Mouse (Mus musculus): ENCODE measurements around the gene Hs3st6. TPM values are rescaled to one million over a fixed set of nuclear protein-coding genes. Genes with fewer than 3 reads are reported as not detected.
"Not testable (repeated sequence)": the region's sequence is repeated elsewhere in the genome, so short reads cannot be mapped to it uniquely, and the experiment has no call there.

Gene Hs3st6
- under 1 TPM; 0.31 to 0.59 TPM for total RNA-seq (2021)
- long read RNA-seq, experiment 1, result 0 reads
- long read RNA-seq, experiment 2, result 0 reads

- intact Hi-C loops (cut with DNase I), result no loop called here
- DNase-seq (ENCODE audit: low spot score in 2 of 2), result no peak
These were observed at the start of gene Hs3st6 for GRCm38 (mm10) chr17:24752415-24753394. Gene Hs3st6 (plus strand): TSS chr17:24752988.

GRCm38 (mm10) chr17:24705821-24706220 lies 47.0 kb upstream of the Hs3st6 start:
- intact Hi-C loops (cut with DNase I), result no loop called here
- no peak for DNase-seq (ENCODE audit: low spot score in 2 of 2)

GRCm38 (mm10) chr17:24706982-24707800 lies 45.6 kb upstream of the Hs3st6 start, which contains the start of gene Tbl3:
Gene Tbl3 (minus strand): TSS chr17:24707660.
- intact Hi-C loops (cut with DNase I), result loop anchor here (1.0 kb wide), 1 partner anchor 12 kb away; no protein-coding TSS in a partner anchor
- DNase-seq (ENCODE audit: low spot score in 2 of 2), result peak; percentile 94 to 97

DNA sequence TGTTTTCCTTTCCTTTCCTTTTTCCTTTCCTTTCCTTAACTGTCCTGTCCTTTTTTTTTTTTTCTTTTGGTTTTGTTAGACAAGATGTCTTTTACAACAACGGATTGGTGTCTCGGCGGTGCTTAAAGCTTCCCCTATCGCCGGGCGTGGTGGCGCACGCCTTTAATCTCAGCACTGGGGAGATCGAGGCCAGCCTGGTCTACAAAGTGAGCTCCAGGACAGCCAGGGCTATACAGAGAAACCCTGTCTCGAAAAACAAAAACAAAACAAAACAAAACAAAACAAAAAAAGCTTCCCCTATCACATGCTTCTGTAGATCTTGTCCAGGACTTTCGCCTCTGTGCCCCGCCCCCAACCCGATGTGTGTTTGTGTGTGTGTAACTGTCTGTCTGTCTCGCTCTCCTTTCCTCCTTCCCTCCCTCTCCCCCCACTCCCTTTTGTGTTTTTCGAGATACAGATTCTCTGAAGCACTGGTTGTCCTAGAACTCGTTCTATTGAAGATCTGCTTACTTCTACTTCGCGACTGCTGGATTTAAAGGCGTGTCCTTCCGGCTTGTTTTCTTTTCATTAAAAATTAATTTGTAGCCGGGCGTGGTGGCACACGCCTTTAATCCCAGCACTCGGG lies 44.9 kb upstream of the Hs3st6 start:
- no peak for DNase-seq (ENCODE audit: low spot score in 2 of 2)
- intact Hi-C loops (cut with DNase I), result loop anchor here (1.0 kb wide), 1 partner anchor 11 kb away; no protein-coding TSS in a partner anchor

DNA sequence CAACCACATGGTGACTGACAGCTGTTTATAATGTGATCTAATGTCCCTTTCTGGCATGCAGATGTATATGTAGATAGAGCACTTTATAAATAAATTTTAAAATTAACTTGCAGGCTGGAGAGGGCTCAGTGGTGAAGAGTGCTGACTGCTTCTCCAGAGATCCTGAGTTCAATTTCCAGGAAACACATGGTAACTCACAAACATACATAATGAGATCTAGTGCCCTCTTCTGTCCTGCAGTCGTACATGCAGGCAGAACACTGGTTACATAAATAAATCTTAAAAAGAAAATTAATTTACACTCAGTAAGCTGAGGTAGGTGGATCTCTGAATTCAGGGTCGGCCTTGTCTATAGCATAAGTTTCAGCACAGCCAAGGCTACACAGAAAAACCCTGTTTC lies 44.1 kb upstream of the Hs3st6 start:
- intact Hi-C loops (cut with DNase I), result no loop called here
- DNase-seq (ENCODE audit: low spot score in 2 of 2), result no peak

- DNase-seq (ENCODE audit: low spot score in 2 of 2), result no peak
- intact Hi-C loops (cut with DNase I), result no loop called here
These were observed 37.2 kb upstream of the Hs3st6 start for GRCm38 (mm10) chr17:24715556-24715955.

DNA sequence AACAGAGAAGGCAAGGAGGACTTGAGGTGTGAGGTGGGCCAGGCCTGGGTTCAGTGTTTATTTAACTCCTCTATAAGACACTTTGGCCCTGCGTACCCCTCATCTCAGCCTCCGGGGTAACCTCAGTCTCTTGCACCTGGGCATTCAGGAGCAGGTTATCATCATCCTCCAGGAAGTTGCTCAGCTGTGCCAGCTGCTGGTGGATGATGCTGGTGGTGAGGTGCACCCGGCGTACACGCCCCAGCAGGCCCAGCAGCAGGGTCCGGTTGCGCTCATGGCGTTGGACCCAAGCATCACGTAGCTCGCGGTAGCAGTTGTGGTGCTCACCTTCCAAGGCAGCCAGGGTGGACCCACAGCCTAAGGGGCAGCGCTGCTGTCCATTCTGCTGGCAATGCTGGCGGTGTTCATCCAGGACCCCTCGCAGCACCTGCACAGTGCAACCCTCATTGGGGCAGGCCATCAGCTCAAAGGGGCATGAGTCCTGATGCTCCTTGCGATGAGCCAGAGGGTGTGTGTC lies 36.6 kb upstream of the Hs3st6 start:
- intact Hi-C loops (cut with DNase I), result no loop called here
- no peak for DNase-seq (ENCODE audit: low spot score in 2 of 2)

DNA sequence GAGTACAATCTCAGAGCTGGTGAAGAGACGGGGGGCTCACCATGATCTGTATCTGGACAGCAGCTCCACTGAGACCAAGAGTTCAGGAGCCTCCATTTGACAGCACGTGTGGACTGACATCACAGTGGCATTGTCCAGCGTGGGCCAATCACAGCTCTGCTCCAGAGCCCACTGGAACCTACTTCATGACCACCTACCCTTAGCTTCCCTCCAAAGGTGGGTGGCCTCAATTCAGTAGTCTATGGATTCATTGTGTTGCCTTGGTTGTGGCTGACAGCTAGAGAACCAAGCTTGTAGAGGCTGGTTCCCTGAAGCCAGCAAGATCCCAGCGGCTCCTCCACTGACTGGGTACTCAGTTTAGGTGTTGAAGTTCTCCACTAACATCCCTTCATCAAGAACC lies 34.8 kb upstream of the Hs3st6 start, which contains the start of the genes Rnf151 and Rps2:
Gene Rnf151 (minus strand): TSS at position 121 of the 400 bp plus-strand sequence.
Gene Rps2 (plus strand): TSS at position 174 of the 400 bp plus-strand sequence.
- DNase-seq (ENCODE audit: low spot score in 2 of 2), result no peak
- intact Hi-C loops (cut with DNase I), result no loop called here

DNA sequence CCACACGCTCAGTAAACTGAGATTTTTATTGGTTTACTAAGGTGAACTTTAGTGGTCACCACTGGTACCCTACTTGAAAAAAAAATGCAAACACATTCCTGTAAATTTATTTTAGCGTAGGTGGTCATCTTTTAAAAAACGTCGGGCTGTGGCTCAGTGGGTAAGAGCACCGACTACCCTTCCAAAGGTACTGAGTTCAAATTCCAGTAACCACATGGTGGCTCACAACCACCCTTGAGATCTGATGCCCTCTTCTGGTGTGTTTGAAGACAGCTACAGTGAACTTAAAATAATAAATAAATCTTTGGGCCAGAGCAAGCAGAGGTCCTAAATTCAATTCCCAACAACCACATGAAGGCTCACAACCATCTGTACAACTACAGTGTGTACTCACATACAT lies 33.9 kb upstream of the Hs3st6 start:
- intact Hi-C loops (cut with DNase I), result loop anchor here (1.0 kb wide), 1 partner anchor 12 kb away; the partner anchor contains the start of gene Tbl3
- not testable (repeated sequence) for DNase-seq (ENCODE audit: low spot score in 2 of 2)

- intact Hi-C loops (cut with DNase I), result loop anchor here (1.0 kb wide), 1 partner anchor 12 kb away; the partner anchor contains the start of gene Tbl3
- DNase-seq (ENCODE audit: low spot score in 2 of 2), result peak; percentile 99
These were observed 33.1 kb upstream of the Hs3st6 start for GRCm38 (mm10) chr17:24719494-24720222.

GRCm38 (mm10) chr17:24720616-24721015 lies 32.2 kb upstream of the Hs3st6 start:
- intact Hi-C loops (cut with DNase I); DNase-seq (ENCODE audit: low spot score in 2 of 2): not testable (repeated sequence)

GRCm38 (mm10) chr17:24721383-24721955 lies 31.3 kb upstream of the Hs3st6 start:
- DNase-seq (ENCODE audit: low spot score in 2 of 2); intact Hi-C loops (cut with DNase I): not testable (repeated sequence)

GRCm38 (mm10) chr17:24722220-24722924 lies 30.4 kb upstream of the Hs3st6 start:
- intact Hi-C loops (cut with DNase I), result no loop called here
- DNase-seq (ENCODE audit: low spot score in 2 of 2), result no peak

DNA sequence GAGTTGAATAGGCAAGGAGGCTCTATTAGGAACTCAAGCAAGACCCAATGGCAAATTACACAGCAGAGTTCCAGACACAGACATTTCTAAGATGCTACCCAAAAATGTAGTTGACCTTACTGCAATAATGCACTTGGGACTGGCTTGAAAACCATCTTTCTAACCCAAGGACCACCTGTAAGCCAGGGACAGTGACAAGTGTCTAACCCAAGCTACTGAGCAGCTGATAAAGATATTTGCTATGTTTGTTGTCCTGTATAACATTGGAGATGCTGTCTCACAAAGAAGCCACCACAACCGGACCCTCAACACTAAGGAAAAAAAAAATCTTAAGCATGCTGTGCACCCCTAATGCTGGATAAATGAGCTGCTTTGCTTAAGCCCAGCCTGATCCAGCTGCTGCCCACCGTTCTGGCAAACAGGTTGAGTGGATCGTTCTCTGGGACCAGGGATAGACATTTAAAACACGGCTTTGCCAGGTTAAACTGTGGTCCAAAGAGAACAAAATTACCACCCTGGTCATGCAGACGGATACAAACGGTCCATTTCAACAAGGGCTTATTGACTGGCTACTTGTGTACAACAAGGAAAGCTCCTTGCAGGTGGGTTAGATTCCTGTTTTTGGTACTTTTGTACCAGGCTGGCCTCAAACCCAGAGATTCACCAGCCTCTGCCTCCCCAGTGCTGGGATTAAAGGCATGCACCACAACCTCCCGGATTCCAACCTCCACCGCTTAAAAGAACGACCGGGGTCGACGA lies 29.5 kb upstream of the Hs3st6 start:
- intact Hi-C loops (cut with DNase I), result no loop called here
- no peak for DNase-seq (ENCODE audit: low spot score in 2 of 2)

GRCm38 (mm10) chr17:24723881-24724180 lies 29.0 kb upstream of the Hs3st6 start:
- intact Hi-C loops (cut with DNase I), result no loop called here
- DNase-seq (ENCODE audit: low spot score in 2 of 2), result peak in 1 of 2 experiments; percentile 22

GRCm38 (mm10) chr17:24724184-24724583 lies 28.6 kb upstream of the Hs3st6 start, which contains the start of gene Ndufb10:
Gene Ndufb10 (minus strand): TSS chr17:24724478.
- intact Hi-C loops (cut with DNase I), result no loop called here
- DNase-seq (ENCODE audit: low spot score in 2 of 2), result peak; percentile 97 to 98

All from left cerebral cortex, postnatal 14 days (tissue).